In genomic region chr1:135752737-135753348, GRCm38 (mm10) we compare ENCODE assay signal across 8 mouse cellular contexts. TPM values are rescaled to one million over a fixed set of nuclear protein-coding genes. Genes with fewer than 3 reads are reported as not detected.
DNase-seq lines count a peak whose midpoint lies in the region; ATAC-seq and TF ChIP-seq lines count a peak whose summit lies in the region.

No protein-coding gene starts in this region.

- TF ChIP-seq POLR2A in ES-Bruce4 (IDR thresholded peaks at IDR 0.05; ENCODE audit: insufficient read depth, low read length) = no peak

- intact Hi-C loops in heart, postnatal 10 days (cut with DNase I) = loop anchor here (1.0 kb wide), 2 partner anchors 28 to 34 kb away; no protein-coding TSS in a partner anchor

- no peaks in the 10 kb centered on the region for H3K9me3 ChIP-seq in ES-Bruce4 (replicated peaks; ENCODE audit: control insufficient read depth, insufficient read depth, low read length, poor library complexity, severe bottlenecking)
- H3K9me3 ChIP-seq in forebrain, embryonic 13.5 days (replicated peaks) = no peaks in the 10 kb centered on the region
- H3K9me3 ChIP-seq in liver, embryonic 15.5 days (replicated peaks) = no peaks in the 10 kb centered on the region
- H3K9me3 ChIP-seq in neural tube, embryonic 13.5 days = no peaks in the 10 kb centered on the region

- peak; percentile 97 for TF ChIP-seq CTCF in ES-Bruce4 (IDR thresholded peaks at IDR 0.05; ENCODE audit: low read depth, low read length)

- no peak overlapping the region for H3K4me2 ChIP-seq in forebrain, embryonic 13.5 days
- H3K4me2 ChIP-seq in liver, embryonic 15.5 days = no peak overlapping the region
- no peak overlapping the region for H3K4me2 ChIP-seq in neural tube, embryonic 13.5 days

- H3K36me3 ChIP-seq in ES-Bruce4 (ENCODE audit: control insufficient read depth, insufficient read depth, low read length, poor library complexity, severe bottlenecking) = no peaks in the 10 kb centered on the region
- peaks cover 4% of the 10 kb centered on the region; the same call in 1 of the 2 replicates for H3K36me3 ChIP-seq in forebrain, embryonic 13.5 days (ENCODE audit: poor library complexity, severe bottlenecking)
- peaks cover 31% of the 10 kb centered on the region for H3K36me3 ChIP-seq in liver, embryonic 15.5 days (replicated peaks)
- H3K36me3 ChIP-seq in neural tube, embryonic 13.5 days = 0 out of 2 replicates have a peak, but pooled peaks cover 5% of the 10 kb centered on the region

- no peak overlapping the region for H3K9ac ChIP-seq in ES-Bruce4 (ENCODE audit: low read depth, poor library complexity, severe bottlenecking)
- no peak overlapping the region for H3K9ac ChIP-seq in forebrain, embryonic 13.5 days
- H3K9ac ChIP-seq in liver, embryonic 15.5 days = no peak overlapping the region
- H3K9ac ChIP-seq in neural tube, embryonic 13.5 days = no peak overlapping the region

- ATAC-seq in forebrain, embryonic 13.5 days = peak; percentile 100
- ATAC-seq in liver, embryonic 15.5 days (ENCODE audit: insufficient read depth) = peak; percentile 90
- peak; percentile 99 for ATAC-seq in neural tube, embryonic 13.5 days (ENCODE audit: low read depth)

- H3K27ac ChIP-seq in ES-Bruce4 (ENCODE audit: insufficient read depth, low read length) = no peak overlapping the region
- H3K27ac ChIP-seq in forebrain, embryonic 13.5 days = no peak overlapping the region
- no peak overlapping the region for H3K27ac ChIP-seq in liver, embryonic 15.5 days (replicated peaks)
- no peak overlapping the region for H3K27ac ChIP-seq in neural tube, embryonic 13.5 days (replicated peaks)

- peak; percentile 93 for DNase-seq in c-Kit-positive CD71-positive TER-119-positive erythroid progenitor cells, embryonic 14.5 days (ENCODE audit: low spot score)
- peak; percentile 96 to 98 for DNase-seq in heart, postnatal 10 days
- DNase-seq in kidney, postnatal 4 days = peak; percentile 94 to 97
- DNase-seq in telencephalon, adult 2 months (ENCODE audit: low read depth, low spot score) = peak; percentile 82

- no peak overlapping the region for H3K4me3 ChIP-seq in ES-Bruce4 (ENCODE audit: low read depth, low read length)
- no peak overlapping the region for H3K4me3 ChIP-seq in forebrain, embryonic 13.5 days
- no peak overlapping the region for H3K4me3 ChIP-seq in liver, embryonic 15.5 days (replicated peaks)
- H3K4me3 ChIP-seq in neural tube, embryonic 13.5 days = no peak overlapping the region

- H3K4me1 ChIP-seq in ES-Bruce4 (ENCODE audit: control insufficient read depth, insufficient read depth, low read length) = no peaks in the 10 kb centered on the region
- H3K4me1 ChIP-seq in forebrain, embryonic 13.5 days = no peaks in the 10 kb centered on the region
- no peaks in the 10 kb centered on the region for H3K4me1 ChIP-seq in liver, embryonic 15.5 days (replicated peaks)
- H3K4me1 ChIP-seq in neural tube, embryonic 13.5 days (replicated peaks) = 0 out of 2 replicates have a peak, but pooled peaks cover 6% of the 10 kb centered on the region

- peak; percentile 53; the same call in 1 of the 2 replicates for TF ChIP-seq EP300 in ES-Bruce4 (IDR thresholded peaks at IDR 0.05; ENCODE audit: insufficient read depth, low read depth, low read length)

- H3K27me3 ChIP-seq in ES-Bruce4 (ENCODE audit: control insufficient read depth, insufficient read depth, low read length, poor library complexity, severe bottlenecking) = no peaks in the 10 kb centered on the region
- no peaks in the 10 kb centered on the region for H3K27me3 ChIP-seq in forebrain, embryonic 13.5 days
- 0 out of 2 replicates have a peak, but pooled peaks cover 11% of the 10 kb centered on the region for H3K27me3 ChIP-seq in liver, embryonic 15.5 days
- no peaks in the 10 kb centered on the region for H3K27me3 ChIP-seq in neural tube, embryonic 13.5 days

- WGBS in forebrain, embryonic 13.5 days = 13% methylated on average over 10 of the region's 10 CpGs
- 12% methylated on average over 10 of the region's 10 CpGs for WGBS in liver, embryonic 15.5 days (ENCODE audit: insufficient replicate concordance)
- 11% methylated on average over 10 of the region's 10 CpGs for WGBS in neural tube, embryonic 13.5 days

RNA-seq across cellular contexts. Expression of gene Phlda3, which starts 13.1 kb away (rescaled TPM):
- polyA plus RNA-seq in ES-Bruce4 (2011; ENCODE audit: insufficient read depth, insufficient read length, low read depth, missing spikeins) = 88.1 and 98.9 TPM in 2 replicates
- polyA plus RNA-seq in forebrain, embryonic 13.5 days (2015; fragmentation: Nextera tagmentation; extraction: Ambion mirVana) = 12.1 TPM in 2 replicates
- total RNA-seq in heart, postnatal 10 days (2021) = 10 to 100 TPM; 35.4 to 36.7 TPM
- 6.2 and 6.7 TPM in 2 replicates for polyA plus RNA-seq in liver, embryonic 15.5 days (2015; fragmentation: Nextera tagmentation; extraction: Ambion mirVana)
- polyA plus RNA-seq in neural tube, embryonic 13.5 days (2015; fragmentation: Nextera tagmentation; extraction: Ambion mirVana) = 32.1 and 32.6 TPM in 2 replicates

RNA-seq across cellular contexts. Expression of gene Tnni1, which starts 26.4 kb away (rescaled TPM):
- 0.53 and 1.0 TPM in 2 replicates for polyA plus RNA-seq in ES-Bruce4 (2011; ENCODE audit: insufficient read depth, insufficient read length, low read depth, missing spikeins)
- 0.37 and 1.1 TPM in 2 replicates for polyA plus RNA-seq in forebrain, embryonic 13.5 days (2015; fragmentation: Nextera tagmentation; extraction: Ambion mirVana)
- total RNA-seq in heart, postnatal 10 days (2021) = 100 to 1,000 TPM; 610 to 792 TPM
- 15.5 and 23.2 TPM in 2 replicates for polyA plus RNA-seq in liver, embryonic 15.5 days (2015; fragmentation: Nextera tagmentation; extraction: Ambion mirVana)
- polyA plus RNA-seq in neural tube, embryonic 13.5 days (2015; fragmentation: Nextera tagmentation; extraction: Ambion mirVana) = 15.0 and 31.7 TPM in 2 replicates

RNA-seq across cellular contexts. Expression of gene Csrp1, which starts 33.0 kb away (rescaled TPM):
- 178 and 190 TPM in 2 replicates for polyA plus RNA-seq in ES-Bruce4 (2011; ENCODE audit: insufficient read depth, insufficient read length, low read depth, missing spikeins)
- 19.8 and 21.7 TPM in 2 replicates for polyA plus RNA-seq in forebrain, embryonic 13.5 days (2015; fragmentation: Nextera tagmentation; extraction: Ambion mirVana)
- total RNA-seq in heart, postnatal 10 days (2021) = 100 to 1,000 TPM; 107 to 117 TPM
- 32.7 and 33.8 TPM in 2 replicates for polyA plus RNA-seq in liver, embryonic 15.5 days (2015; fragmentation: Nextera tagmentation; extraction: Ambion mirVana)
- 28.0 and 30.6 TPM in 2 replicates for polyA plus RNA-seq in neural tube, embryonic 13.5 days (2015; fragmentation: Nextera tagmentation; extraction: Ambion mirVana)
